Mouse (Mus musculus) kidney, adult 2 months (tissue): ENCODE data around the gene Glb1l. TPM values are rescaled to one million over a fixed set of nuclear protein-coding genes. Genes with fewer than 3 reads are reported as not detected.

Experiments
- DNase-seq: peaks from one replicate; pipeline ENCODE4 v3.0.0; 2021
- H3K27ac ChIP-seq: fragments of 200-500 bp; 2 replicates; pipeline ENCODE4 v1.5.1; 2012; ENCODE audit warnings: low read depth, low read length, control low read depth, inconsistent platforms; ENCODE audit not compliant: insufficient read depth
- H3K27me3 ChIP-seq: fragments of 200-500 bp; replicated peaks from 2 replicates; pipeline ENCODE4 v1.6.1; 2012; ENCODE audit warnings: mild to moderate bottlenecking, moderate library complexity, low read length, inconsistent platforms; ENCODE audit not compliant: control insufficient read depth, insufficient read depth
- H3K36me3 ChIP-seq: fragments of 200-500 bp; 2 replicates; pipeline ENCODE4 v1.6.1; 2012; ENCODE audit warnings: mild to moderate bottlenecking, moderate library complexity, low read length, inconsistent platforms; ENCODE audit not compliant: control insufficient read depth, insufficient read depth
- H3K4me1 ChIP-seq: fragments of 200-500 bp; 2 replicates; pipeline ENCODE4 v1.6.1; 2011; ENCODE audit warnings: low read length; ENCODE audit not compliant: control insufficient read depth, insufficient read depth
- H3K4me3 ChIP-seq: fragments of 200-500 bp; 2 replicates; pipeline ENCODE4 v1.5.1; 2011; ENCODE audit warnings: mild to moderate bottlenecking, low read depth, low read length, control low read depth; ENCODE audit not compliant: insufficient read depth
- CTCF ChIP-seq: fragments of 200-500 bp; conservative IDR thresholded peaks from 2 replicates; pipeline ENCODE4 v1.5.1; 2011; ENCODE audit warnings: low read depth, mild to moderate bottlenecking, control low read depth, low read length, moderate library complexity, mixed read lengths; ENCODE audit not compliant: insufficient read depth, insufficient read length
- POLR2A ChIP-seq: fragments of 200-500 bp; IDR thresholded peaks from one replicate; pipeline ENCODE4 v1.6.1; 2011; ENCODE audit warnings: low read depth, low read length, control low read depth
- WGBS: fragments of 180-500 bp; shearing (Covaris S2); methylation state at CpG from one replicate; pipeline ENCODE4 v1.1.7; 2018; 5-methylcytosine and 5-hydroxymethylcytosine counted together
- polyA plus RNA-seq: library from polyadenylated mRNA; depleted of rRNA; stranded (reverse); fragments of >200 nt; gene quantifications from 2 replicates; pipeline ENCODE4 v1.2.3, GENCODE M21; 2012; rRNA removed

Gene Glb1l
- polyA plus RNA-seq: 118 and 146 TPM in 2 replicates

GRCm38 (mm10) chr1:75210136-75211087 is at the start of gene Glb1l, which contains the start of gene Stk16:
Gene Glb1l (minus strand): TSS chr1:75210813.
Gene Stk16 (plus strand): TSS chr1:75210838.
- peak within 1 kb of the TSS; percentile 87 for H3K27ac ChIP-seq
- peak; percentile 98 for DNase-seq
- WGBS: 2% methylated on average over 42 of the region's 42 CpGs
- H3K36me3 ChIP-seq: peaks cover 5% of the 10 kb centered on the region; the same call in 1 of the 2 replicates
- peak within 1 kb of the TSS; percentile 86 for H3K4me3 ChIP-seq
- H3K4me1 ChIP-seq: peaks cover 23% of the 10 kb centered on the region
- TF ChIP-seq POLR2A: peak; percentile 78
- no peak for TF ChIP-seq CTCF
- no peaks in the 10 kb centered on the region for H3K27me3 ChIP-seq

GRCm38 (mm10) chr1:75255516-75256046 is 45.0 kb upstream of the Glb1l start:
- Histone ChIP-seq H3K27me3 (no peaks in the 10 kb centered on the region), H3K4me3 (no peak overlapping the region), H3K36me3 (no peaks in the 10 kb centered on the region), H3K4me1 (no peaks in the 10 kb centered on the region), H3K27ac (no peak overlapping the region)
- TF ChIP-seq CTCF (no peak), POLR2A (no peak)
- no peak for DNase-seq
- 55% methylated on average over 10 of the region's 10 CpGs for WGBS

- DNase-seq: no peak
- no peaks in the 10 kb centered on the region for H3K27me3 ChIP-seq
- H3K27ac ChIP-seq: no peak overlapping the region
- no peaks in the 10 kb centered on the region for H3K4me1 ChIP-seq
- 77% methylated on average over 8 of the region's 8 CpGs for WGBS
- no peak for TF ChIP-seq CTCF
- no peaks in the 10 kb centered on the region for H3K36me3 ChIP-seq
- no peak overlapping the region for H3K4me3 ChIP-seq
Measured at GRCm38 (mm10) chr1:75254625-75255013, 44.0 kb upstream of the Glb1l start.

- TF ChIP-seq POLR2A (no peak), CTCF (peak; percentile 82)
- Histone ChIP-seq H3K27me3 (no peaks in the 10 kb centered on the region), H3K4me1 (no peaks in the 10 kb centered on the region), H3K27ac (no peak overlapping the region), H3K4me3 (no peak overlapping the region), H3K36me3 (no peaks in the 10 kb centered on the region)
- DNase-seq: peak; percentile 77
- WGBS: 64% methylated on average over 16 of the region's 16 CpGs
Measured at GRCm38 (mm10) chr1:75253849-75254624, 43.4 kb upstream of the Glb1l start.

GRCm38 (mm10) chr1:75253029-75253428 is 42.4 kb upstream of the Glb1l start:
- WGBS: 81% methylated on average over 16 of the region's 16 CpGs
- no peak for DNase-seq

GRCm38 (mm10) chr1:75252308-75252707 is 41.7 kb upstream of the Glb1l start:
- no peak for DNase-seq
- no peaks in the 10 kb centered on the region for H3K36me3 ChIP-seq
- no peaks in the 10 kb centered on the region for H3K4me1 ChIP-seq
- WGBS: 72% methylated on average over 13 of the region's 13 CpGs
- no peaks in the 10 kb centered on the region for H3K27me3 ChIP-seq
- TF ChIP-seq POLR2A (no peak), CTCF (no peak)
- no peak overlapping the region for H3K4me3 ChIP-seq
- no peak overlapping the region for H3K27ac ChIP-seq

More at GRCm38 (mm10) chr1:75253029-75253428, 42.4 kb upstream of the Glb1l start:
- Histone ChIP-seq H3K27ac (no peak overlapping the region), H3K36me3 (no peaks in the 10 kb centered on the region), H3K4me1 (no peaks in the 10 kb centered on the region), H3K27me3 (no peaks in the 10 kb centered on the region), H3K4me3 (no peak overlapping the region)
- no peak for TF ChIP-seq POLR2A
- no peak for TF ChIP-seq CTCF
